Mouse (Mus musculus) neutrophil, adult 5-6 weeks (primary cell): Measurements from ENCODE around the gene Sema4c. TPM values are rescaled to one million over a fixed set of nuclear protein-coding genes. Genes with fewer than 3 reads are reported as not detected.
"Not testable (repeated sequence)": the region's sequence is repeated elsewhere in the genome, so short reads cannot be mapped to it uniquely, and the experiment has no call there.

Experiments used
- ATAC-seq: fragments of 151-379, 151-347 bp; 2 replicates; pipeline ENCODE4 v1.8.0; 2017; ENCODE audit warnings: mild to moderate bottlenecking, moderate TSS enrichment; ENCODE audit not compliant: insufficient number of reproducible peaks, poor library complexity, low FRiP score, severe bottlenecking; ENCODE audit errors: extremely low read depth
- total RNA-seq: library from RNA; stranded (forward); fragments of 200-1000 nt; gene quantifications from 2 replicates; pipeline ENCODE4 v1.2.3, GENCODE M21; 2017

The Sema4c gene
- total RNA-seq, 1 experiment from 2014 or later = not detected

- no peak for ATAC-seq
These were observed 16.3 kb downstream of the Sema4c start for GRCm38 (mm10) chr1:36541844-36542243.

- ATAC-seq = no peak
These were observed 17.3 kb downstream of the Sema4c start for GRCm38 (mm10) chr1:36540807-36541206.

- ATAC-seq = no peak
These were observed 18.0 kb downstream of the Sema4c start for GRCm38 (mm10) chr1:36540132-36540531.

GRCm38 (mm10) chr1:36539186-36539585 is 19.0 kb downstream of the Sema4c start, which contains the start of gene Gm42417:
Gene Gm42417, minus strand, starts transcription at chr1:36539429.
- no peak for ATAC-seq

DNA sequence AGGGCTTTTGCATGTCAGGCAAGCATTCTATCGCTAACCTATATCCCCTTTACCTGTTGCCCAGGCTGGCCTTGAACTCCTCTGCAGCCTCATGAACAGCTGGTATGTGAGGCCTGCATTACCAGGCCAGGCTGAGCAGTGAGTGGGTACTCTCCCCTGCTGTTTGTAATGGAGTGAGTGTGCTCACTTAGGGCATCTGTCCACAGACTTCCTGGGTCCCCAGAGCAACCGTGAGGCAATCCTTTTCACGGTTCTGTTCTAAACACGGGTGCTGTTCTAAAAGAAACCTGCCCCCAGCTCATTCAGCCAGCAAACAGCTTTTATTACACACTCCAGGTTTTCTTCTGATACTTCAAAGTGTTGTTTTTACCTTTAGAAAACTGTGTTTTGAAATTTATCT is 19.4 kb downstream of the Sema4c start:
- no peak for ATAC-seq

GRCm38 (mm10) chr1:36536783-36537182 is 21.4 kb downstream of the Sema4c start, which contains the start of gene Ankrd23:
Gene Ankrd23, minus strand, starts transcription at chr1:36536883.
- ATAC-seq = not testable (repeated sequence)

GRCm38 (mm10) chr1:36536397-36536728 is 21.8 kb downstream of the Sema4c start:
- ATAC-seq = no peak

- no peak for ATAC-seq
These were observed 22.4 kb downstream of the Sema4c start for GRCm38 (mm10) chr1:36535477-36536396.

DNA sequence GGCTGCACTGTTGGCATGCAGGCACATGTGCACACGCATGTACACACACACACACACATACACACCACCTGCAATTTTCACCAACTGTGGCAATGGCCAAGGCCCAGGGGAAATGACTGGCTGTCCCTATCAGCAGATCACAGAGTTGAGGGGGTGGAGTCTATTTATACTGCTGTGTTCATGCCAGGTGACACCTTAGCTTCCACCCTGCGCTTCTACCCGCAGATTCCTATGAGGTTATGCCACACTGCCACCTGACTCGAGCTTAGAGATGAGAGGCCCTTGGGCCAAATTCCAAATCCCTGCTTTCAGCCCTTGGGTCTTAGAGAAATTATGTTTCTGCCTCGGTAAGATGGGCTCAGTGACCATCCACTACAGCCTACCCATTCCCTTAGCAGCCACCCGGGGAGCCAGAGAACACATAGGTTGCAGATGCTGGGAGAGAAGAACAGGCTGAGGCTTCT is 23.5 kb downstream of the Sema4c start:
- ATAC-seq = no peak

DNA sequence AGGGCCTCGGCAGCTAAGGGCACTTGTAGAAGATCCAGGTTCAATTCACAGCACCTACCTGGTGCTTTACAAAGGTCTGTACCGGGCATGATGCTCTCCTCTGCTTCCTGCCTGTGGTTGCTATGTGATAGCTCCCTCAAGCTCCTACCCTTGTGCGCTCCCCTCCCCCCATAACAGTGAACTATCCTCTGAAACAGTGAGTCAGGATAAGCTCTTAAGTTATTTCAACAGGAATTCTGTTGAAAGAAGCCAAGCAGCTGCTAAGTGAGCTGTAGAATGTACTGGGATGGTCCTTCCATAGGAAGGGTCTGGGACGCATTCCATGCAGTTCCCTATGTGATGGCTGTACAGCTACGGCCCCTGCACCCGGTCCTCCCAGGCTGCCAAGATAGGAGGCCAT is 24.6 kb downstream of the Sema4c start:
- no peak for ATAC-seq

DNA sequence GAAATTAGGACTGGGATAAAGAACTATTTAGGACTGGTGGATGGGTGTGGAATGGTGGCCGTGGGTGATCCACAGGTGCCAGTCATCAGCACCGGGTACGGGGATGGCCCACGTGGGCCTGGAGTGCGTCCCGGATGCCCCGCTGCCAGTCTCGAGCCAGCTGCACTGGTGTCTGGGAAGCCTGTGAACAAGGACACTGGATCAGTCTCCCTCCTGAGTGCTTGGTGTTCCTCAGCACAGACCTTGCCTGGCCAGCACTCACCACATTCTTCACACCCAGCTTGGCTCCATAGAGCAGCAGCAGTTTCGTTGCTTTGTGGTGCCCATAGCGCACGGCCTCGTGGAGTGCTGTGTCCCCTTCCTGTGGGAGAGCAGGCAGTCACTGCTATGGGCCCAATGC is 26.7 kb downstream of the Sema4c start:
- no peak for ATAC-seq

GRCm38 (mm10) chr1:36530962-36531361 is 27.2 kb downstream of the Sema4c start:
- no peak for ATAC-seq

- no peak for ATAC-seq
These were observed 27.7 kb downstream of the Sema4c start for GRCm38 (mm10) chr1:36530485-36530884.

- no peak for ATAC-seq
These were observed 28.3 kb downstream of the Sema4c start for GRCm38 (mm10) chr1:36529875-36530274.

DNA sequence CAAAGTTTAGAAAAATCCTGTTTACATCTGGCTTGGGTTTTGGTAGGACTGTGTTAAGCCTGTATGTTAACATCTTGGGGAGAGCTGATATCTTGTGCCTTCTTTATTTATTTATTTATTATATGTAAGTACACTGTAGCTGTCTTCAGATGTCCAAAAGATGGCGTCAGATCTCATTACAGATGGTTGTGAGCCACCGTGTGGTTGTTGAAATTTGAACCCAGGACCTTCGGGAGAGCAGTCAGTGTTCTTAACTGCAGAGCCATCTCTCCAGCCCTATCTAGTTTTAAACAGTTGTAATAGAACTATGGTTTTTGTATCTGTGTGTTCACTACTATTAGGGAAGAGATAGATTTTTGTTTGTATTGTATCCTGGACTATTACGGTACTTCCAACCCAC is 28.9 kb downstream of the Sema4c start:
- ATAC-seq = no peak

DNA sequence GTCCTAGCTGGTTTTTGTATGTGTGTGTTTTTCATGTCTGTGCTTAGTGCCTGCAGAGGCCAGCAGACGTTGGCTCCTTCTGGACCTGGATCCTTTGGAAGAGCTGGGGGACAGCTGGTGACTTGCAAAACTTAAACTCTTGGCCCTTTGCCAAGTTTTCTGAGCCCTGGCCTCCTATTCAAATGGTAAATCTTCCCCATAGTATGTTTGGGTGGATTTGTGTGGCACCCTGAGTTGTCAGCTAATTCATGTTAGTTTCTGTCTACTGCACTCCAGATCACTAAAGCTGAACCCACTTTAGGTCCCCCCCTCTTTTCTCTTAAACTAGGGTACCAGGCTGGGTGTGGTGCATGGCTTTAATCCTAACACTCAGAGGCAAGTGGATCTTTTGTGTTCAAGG is 29.8 kb downstream of the Sema4c start:
- no peak for ATAC-seq

DNA sequence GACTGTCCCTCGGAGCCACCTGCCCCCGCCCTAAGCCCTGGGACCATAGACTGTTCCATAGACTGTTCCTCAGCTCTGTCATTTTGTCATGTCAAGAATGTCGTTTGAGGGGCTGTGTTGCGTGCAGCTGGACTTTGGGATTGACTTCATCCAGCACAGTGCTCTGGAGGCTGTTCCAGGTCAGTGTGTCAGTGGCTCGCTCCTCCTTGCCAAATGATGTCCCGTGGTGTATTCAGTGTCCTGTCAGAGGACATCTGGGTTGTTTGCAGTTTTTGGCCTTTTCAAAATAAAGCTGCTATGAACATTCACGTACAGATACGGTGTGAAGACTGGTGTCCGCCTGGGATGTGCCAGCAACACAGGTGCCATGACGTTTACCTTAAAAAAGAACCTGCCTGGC is 31.2 kb downstream of the Sema4c start:
- ATAC-seq = no peak

DNA sequence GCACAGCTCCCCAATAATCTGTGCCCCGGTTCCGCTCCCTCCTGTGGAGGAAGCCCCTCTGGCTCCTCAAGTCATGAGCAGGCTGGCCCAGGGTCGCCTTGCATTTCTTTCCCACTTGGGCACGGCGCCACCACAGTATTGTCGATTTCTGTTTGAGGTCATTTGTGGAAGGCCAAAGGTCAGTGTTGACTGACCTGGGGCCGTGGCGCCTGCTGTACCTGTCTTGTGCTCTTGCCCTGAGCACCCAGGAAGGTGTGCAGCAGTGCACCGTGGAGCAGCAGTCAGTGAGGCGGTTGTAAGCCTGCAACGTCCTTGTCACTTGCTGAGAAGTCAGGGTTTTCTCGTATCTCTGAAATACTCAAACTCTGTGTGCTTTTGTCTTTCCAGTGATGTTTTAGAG is 32.4 kb downstream of the Sema4c start:
- no peak for ATAC-seq

GRCm38 (mm10) chr1:36524058-36524457 is 34.1 kb downstream of the Sema4c start:
- no peak for ATAC-seq

DNA sequence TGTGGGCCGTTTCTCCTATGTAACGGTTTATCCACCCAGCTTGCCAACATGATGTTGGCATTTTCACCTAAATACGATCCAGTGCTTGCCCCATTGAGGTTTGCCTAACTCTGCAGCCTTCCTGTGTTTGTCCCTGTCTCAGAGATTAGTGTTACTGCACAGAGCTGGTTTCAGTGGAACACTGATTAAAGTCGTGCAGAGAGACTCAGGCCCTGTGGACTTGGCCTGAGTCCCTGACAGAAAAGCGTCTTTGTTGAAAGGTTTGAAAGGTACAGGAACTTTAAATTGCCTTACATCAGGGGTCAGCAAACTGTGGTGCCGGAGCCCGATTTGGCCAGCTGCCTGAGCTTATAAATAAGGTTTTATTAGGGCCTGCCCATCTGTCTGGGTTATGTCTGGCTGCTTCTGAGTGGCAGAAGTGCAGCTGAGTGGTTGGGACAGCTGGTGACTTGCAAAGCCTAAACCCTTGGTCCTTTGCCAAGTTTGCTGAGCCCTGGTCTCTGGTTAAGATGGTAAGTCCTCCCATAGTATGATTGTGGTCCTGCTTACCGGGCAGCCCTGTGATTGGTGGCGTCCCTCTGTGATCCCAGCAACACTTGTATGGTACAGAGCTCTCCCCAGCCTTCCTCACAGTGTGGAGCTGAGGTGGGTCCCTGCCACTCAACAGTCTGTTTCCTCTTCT is 34.7 kb downstream of the Sema4c start:
- ATAC-seq = no peak
